Mouse (Mus musculus) cortical plate, adult 2 months (tissue): ENCODE measurements around the gene Grtp1.

Experiments
- CTCF ChIP-seq: fragments of 200-500 bp; IDR thresholded peaks from 2 replicates; pipeline ENCODE4 v1.5.1; 2011; ENCODE audit warnings: mild to moderate bottlenecking, control low read depth, low read length; ENCODE audit not compliant: insufficient read depth; ENCODE audit errors: extremely low read depth
- POLR2A ChIP-seq: fragments of 200-500 bp; IDR thresholded peaks from 2 replicates; pipeline ENCODE4 v1.6.1; 2011; ENCODE audit warnings: mild to moderate bottlenecking, low read length, control low read depth; ENCODE audit not compliant: insufficient read depth; ENCODE audit errors: extremely low read depth

DNA sequence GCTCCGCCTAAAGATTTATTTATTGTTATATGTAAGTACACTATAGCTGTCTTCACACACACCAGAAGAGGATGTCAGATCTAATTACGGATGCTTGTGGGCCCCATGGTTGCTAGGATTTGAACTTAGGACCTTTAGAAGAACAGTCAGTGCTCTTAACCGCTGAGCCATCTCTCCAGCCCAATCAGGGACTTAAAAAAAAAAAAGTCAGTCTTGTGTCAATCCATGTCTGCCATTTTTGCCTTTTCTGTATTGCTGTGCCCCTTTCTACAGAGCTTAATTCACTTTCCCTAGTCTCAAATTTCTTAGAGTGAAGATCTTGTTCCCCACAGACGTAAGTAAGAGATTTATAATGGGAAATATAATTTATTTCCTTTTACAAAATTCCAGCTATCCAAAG is 18.0 kb upstream of the Grtp1 start:
- no peak for TF ChIP-seq CTCF
- TF ChIP-seq POLR2A: no peak
